Mouse (Mus musculus) cerebellum, adult 11-12 months (tissue): Measurements from ENCODE around the gene Gstp3.
A peak's percentile ranks its signal among the peaks of the same experiment; 100 is the strongest.

Source experiments
- DNase-seq: peaks from one replicate; pipeline ENCODE4 v3.0.0; 2022

Gstp3 gene

DNA sequence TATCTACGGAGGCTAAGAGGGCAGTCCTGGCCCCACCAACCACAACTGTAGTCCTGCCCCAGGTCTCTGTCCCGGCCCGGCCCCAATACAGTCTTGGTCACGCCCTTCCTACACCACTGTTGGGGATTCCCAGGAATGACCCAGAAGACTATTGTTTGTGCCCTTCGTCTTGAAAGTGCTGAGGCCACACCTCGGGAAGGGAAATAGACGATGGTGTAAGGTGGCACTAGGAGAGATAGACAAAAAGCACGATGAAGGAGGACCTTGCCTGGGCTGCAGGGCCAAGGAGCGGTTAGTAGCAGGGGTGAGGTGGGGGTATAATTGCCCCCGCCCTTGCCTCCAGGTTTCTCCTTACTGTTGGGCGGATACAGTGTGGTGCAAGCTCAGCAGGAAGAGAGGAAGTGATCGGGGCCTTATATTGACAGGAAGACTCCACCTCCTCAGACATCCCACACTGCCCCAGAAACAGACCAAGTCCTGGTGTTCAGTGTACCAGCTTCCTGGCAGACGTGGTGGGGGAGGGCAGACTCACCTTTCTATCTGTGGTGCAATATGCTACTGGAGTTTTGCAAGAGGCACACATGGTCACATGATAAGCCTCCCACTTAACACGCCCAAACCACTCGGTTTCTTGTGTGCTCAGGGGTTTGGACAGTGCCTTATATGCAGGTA is at the start of gene Gstp3:
Gene Gstp3, minus strand, starts transcription at position 501 of the 672 bp plus-strand sequence.
- DNase-seq: peak; percentile 10

DNA sequence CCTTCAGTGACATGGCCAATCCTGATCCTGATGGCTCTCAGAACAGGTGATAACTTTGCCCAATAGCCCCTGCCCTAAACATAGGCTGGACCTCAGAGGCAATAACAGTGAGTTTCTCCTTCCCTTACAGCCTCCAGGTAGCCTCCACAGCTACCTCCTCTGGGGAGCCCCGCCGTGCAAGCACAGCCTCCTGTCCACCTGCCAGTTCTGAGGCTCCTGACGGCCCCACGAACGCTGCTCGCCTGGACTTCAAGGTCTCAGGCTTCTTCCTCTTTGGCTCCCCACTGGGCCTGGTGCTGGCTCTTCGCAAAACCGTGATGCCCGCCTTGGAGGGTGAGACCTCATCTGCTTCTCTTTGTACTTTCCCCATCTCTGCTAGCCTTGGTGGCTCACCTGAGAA is 49.2 kb upstream of the Gstp3 start:
- DNase-seq: no peak

DNA sequence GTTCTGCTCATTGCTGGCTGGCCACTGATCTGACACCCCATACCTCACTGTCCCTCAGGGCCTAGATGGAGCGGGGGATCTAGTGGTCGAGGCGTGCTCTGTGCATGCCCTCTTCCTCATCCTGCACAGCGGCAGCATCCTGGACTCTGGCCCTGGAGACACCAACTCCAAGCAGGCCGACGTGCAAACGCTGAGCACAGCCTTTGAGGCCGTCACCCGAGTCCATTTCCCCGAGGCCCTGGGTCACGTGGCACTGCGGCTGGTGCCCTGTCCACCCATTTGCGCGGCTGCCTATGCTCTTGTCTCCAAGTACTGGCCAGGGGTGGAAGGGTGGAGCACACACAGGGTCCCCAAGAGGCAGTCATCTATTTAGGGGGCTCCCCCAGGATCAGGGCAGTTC is 47.3 kb upstream of the Gstp3 start:
- DNase-seq: no peak

DNA sequence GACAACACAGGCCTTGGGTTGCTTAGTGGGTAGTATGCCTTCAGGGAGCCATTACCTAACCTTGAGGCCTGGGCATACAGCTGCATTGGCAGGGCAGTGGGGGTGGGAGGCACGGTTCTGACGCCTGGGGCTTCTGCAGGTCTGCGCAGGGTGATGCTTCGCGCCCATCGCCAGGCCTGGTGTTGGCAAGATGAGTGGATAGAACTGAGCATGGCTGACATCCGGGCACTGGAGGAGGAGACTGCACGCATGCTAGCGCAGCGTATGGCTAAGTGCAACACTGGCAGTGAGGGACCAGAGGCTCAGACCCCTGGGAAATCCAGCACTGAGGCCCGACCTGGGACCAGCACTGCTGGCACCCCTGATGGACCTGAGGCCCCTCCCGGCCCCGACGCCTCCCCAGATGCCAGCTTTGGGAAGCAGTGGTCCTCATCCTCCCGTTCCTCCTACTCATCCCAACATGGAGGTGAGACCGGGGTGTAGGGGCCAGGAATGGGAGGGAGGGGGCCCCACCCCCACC is 45.4 kb upstream of the Gstp3 start:
- DNase-seq: peak; percentile 54

DNA sequence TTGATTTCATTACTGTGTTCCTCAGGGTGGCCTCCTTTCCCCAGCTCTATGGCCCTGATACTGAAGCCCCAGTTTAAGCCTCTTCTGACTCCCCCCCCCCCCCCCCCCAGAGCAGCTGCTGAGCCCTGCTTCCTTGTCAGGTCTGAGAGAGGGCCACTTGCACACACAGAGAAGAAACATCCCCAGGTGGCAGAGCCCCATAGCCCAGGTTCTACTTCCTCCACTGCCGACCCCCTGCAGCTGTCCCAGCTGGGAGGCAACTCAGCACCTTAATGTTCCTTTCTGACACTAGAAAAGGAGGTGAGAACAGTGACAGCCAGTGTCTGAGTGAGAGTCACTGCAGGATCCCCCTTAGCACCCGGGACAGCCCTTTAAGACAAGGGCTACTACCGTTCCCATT is 44.4 kb upstream of the Gstp3 start:
- DNase-seq: peak; percentile 49

DNA sequence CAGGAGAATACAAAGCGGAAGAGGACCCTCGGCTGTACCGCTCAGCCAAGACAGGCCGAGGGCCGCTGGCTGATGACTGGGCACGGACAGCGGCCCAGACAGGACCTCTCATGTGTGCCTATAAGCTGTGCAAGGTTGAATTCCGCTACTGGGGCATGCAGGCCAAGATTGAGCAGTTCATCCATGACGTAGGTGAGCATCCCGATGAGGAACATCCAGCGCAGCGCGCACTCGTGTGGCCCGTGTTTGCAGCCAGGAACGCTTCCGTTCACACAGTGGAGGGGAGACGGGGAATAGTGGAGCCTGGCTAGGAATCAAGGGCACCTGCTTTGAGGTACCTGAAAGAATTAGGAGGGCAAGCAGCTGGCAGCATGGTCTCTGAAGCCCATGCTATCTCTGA is 43.9 kb upstream of the Gstp3 start:
- DNase-seq: peak; percentile 61

DNA sequence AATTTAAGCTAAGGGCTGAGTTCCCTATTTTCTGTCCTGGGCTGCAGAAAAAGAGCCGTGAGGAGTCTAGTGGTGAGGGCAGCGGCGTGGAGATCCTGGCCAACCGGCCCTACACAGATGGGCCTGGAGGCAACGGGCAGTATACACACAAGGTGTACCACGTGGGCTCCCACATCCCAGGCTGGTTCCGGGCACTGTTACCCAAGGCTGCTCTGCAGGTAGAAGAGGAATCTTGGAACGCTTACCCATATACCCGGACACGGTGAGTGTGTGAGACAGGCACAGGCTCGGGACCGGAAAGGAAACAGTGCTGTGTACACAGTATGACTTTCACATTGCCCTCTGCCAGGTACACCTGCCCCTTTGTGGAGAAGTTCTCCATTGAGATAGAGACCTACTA is 43.3 kb upstream of the Gstp3 start:
- DNase-seq: peak; percentile 85

DNA sequence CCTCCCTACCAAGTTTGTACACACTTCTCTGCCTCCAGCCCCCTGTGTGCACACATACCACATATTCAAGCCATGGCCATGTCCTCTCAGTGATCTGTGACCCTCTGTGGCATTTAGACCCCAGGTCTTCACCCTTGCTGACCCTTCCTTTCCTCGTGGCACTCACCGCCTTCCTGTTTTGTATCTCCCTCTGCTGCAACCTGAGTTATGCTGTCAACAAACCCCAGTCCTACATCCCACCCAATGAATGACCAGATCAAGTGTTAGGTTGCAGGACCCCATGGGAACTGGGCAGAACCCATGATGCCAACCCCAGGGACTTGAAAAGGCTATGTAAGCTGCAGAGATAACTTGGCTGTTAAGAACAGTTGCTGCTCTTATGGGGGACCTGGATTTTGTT is 42.7 kb upstream of the Gstp3 start:
- peak; percentile 46 for DNase-seq

DNA sequence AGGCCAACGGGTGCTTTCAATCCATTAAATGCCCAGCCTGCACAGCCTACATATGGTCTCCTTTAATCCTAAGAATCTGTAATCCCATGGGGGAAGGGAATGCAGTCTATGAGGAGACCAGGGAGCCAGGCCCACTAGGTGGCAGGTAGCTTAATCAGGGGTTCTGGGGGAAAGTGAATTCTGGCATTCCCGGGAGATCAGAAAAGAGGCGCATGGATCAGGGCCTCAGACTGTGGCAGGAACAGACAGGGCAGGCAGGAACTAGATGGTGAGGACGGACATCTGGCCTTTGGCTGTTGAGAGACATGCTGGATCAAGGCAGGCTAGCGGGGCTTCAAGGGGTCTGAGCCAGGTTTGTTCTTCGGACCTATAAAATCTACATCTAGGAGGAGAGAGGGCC is 42.1 kb upstream of the Gstp3 start:
- DNase-seq: peak; percentile 62

DNA sequence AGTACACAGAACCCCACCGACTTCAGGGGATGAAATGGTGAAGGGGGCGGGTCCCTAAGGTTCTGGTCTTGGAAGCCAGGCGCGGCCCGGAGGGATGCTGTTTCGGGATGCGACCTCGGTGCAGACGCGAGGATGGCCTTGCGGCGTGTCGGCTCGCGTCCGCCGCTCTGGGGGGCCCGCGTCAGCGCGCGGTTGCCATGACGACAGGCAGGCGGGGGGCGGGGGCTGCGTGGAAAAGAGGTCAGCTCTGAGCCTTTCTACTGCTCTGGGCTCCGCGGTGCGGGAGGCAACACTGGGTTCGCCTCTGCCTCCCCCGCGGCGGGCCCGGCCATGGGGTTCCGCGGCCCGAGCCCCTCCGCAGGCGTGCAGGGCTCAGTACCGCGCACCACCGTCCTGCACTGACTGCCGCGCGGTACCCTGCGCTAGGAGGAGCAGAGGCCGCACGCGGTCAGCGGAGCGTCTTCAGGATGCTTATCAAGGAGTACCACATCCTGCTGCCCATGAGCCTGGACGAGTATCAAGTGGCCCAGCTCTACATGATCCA is 41.4 kb upstream of the Gstp3 start:
- DNase-seq: peak; percentile 88

DNA sequence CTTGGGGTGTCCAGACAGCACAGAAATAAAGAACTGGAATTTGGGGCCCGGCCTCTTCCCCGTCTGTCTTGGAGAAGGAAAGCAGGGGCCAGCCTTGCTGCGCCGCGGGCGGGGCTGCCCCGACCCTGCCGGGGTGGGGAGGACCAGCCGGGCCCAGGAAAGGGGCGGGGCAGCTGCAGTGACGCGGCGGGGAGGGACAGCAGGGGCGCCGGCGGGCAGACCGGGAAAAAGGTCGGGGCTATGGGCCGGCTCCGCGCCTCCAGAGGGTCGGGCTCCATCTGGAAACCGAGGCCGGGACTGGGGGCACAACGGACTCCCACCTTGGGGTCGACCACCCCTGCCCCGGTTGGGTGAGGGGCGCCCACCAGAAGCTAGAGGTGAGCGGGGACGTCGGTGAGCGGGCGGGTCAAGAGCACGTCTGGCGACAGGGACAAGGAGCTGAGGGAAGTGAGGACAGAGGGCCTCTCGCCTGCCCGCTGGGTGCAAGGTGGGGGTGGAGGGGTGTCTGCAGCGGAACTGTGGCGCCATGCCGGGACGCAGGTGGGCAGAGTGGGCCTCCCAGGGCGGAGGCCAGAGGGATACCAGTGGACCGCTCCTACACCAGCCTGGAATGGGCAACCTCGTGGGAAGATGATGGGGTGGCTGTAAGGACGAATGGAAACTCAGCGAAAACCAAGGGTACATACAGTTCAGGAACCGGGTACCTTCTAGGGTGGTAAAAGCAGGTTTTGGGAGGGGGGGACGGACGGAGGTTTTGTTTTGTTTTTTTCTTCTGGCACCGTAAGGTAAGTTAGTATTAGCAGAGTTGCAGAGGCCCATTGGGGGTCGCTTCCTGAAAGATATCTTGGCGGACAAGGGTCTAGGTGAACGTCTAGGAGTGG is 40.7 kb upstream of the Gstp3 start, which contains the start of gene Pitpnm1:
Gene Pitpnm1, plus strand, starts transcription at position 162 of the 881 bp plus-strand sequence.
- DNase-seq: peak; percentile 83

DNA sequence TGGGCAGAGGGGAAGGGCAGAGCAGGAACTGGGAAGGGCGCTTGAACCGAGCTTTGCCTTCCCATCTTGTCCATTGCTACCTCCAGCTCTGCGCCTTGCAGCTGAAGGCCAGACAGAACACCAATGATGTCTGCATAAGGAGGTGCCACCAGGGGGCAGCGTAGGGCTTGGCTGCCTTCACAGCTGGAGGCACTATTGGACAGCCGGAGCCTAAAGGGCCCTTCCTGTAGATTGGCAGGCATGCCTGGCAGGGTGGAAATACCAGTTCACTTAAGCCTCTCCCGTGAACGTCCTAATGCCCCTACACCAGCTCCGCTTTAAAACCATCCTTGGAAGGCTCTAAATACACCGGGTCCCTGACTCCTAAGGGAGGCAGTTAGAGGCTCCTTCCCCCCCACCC is 39.7 kb upstream of the Gstp3 start:
- DNase-seq: peak; percentile 93

DNA sequence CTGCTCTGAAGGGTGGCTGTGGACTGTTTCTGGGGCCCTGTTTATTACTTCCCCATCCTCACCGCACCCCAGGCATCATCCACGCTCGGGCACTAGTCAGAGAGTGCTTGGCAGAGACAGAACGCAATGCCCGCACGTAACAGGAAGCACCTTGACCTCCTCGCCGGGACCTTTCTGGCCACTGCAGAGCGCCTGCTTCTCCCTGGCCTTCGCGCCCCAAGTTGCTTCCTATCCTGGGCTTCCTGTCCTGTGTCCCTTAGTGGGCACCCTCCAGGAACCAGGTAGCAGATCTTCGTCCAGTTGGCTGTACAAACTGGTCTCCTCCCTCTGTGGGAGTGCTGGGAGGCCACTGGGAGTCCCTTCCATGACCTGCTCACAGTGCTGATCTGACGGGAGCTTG is 39.1 kb upstream of the Gstp3 start:
- peak; percentile 69 for DNase-seq

DNA sequence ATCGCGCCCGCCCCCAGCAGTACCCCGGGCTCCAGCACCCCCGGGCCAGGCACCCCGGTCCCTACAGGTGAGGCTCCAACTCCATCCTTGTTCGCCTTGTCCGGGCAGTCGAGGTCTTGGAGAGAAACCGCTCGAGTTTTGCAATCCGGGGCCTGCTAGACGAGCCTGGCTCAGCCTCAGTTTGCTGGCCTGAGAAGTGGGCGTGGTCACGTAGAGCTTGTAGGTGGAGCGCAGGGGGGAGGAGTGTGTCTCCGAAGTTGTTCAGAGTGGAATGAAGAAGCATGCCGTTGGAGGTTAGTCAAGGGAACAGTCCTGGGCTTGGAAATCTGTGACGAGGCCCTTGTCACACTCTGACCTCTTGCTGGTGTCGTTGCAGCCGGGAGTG is 38.1 kb upstream of the Gstp3 start:
- DNase-seq: no peak

DNA sequence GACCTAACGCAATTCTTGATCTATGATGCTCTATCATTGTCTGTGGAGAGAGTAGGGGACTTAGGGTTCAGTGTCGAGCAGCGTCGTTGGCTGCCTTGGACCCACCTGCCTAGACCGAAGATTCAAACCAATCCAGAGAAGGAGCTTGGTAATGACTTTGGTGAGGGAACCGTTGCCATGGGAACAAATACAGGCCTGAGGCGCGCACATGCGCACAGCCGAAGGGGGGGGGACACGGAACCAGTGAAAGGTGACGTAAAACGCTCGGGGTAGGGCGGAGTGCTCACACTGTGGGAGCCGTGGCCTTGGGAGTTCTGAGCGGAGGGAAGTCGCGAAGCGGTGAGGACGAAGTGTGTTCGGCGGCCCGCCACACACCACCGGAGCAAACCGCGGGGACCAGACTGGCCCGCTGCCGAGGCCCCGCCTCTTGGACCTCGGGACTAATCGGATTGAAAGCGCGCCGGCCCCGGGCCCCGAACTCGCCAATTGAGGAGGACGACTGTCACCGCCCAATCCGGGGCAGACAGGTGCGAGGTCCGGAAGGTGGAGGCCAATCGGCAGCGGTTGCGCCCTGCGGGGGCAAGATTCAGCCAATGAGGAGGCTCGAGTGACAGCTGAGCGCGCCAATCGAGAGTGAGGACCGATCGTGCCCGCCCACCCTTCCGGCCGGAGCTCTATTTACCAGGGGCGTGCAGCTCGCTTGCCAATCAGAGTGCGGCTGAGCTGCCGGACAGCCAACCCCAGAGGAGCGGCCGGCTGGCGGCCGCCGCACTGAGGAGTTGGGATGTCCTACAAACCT is 37.5 kb upstream of the Gstp3 start, which contains the start of gene Cdk2ap2:
Gene Cdk2ap2, plus strand, starts transcription at position 541 of the 799 bp plus-strand sequence.
- DNase-seq: peak; percentile 100

DNA sequence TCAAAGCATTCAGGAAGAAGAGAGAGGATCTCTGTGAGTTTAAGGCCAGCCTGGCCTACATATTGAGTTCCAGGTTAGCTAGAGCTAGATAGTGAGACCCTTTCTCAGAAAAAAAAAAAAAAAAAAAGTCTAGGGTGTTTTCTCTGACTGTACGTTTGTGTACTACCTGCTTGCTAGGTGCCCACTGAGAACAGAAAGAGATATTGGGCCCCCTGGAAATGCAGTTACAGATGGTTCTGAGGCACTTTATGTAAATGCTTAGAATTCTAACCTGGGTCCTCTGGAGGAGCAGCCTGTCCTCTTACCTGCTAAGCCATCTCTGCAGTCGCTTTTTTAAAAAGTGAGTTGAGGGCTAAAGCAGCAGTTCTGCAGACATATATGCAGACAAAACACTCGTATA is 36.4 kb upstream of the Gstp3 start:
- DNase-seq: no peak

DNA sequence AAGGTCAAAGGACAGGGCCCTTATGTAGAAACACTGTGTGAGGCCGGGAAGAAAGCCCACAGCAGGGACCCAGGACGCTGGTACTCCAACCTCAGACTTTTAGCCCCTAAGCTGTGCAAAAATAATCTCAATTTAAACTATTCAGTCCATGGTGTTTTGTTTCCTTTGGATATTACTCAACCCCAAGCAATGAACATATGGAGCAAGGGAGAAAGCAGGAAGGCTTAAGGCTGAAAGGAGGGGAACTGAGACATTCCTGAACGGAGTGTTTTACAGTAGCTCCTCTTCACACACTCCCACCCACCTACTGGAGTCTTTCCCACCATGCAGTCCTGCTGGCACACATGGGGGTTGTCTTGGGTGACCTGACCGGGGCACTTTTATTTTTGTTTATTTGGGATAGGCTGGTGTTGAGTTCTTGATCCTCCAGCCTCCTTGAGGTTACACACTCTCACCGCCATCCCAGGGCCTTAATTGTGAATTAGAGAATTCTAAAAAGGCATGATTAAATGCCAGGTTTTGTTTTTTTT is 35.5 kb upstream of the Gstp3 start:
- DNase-seq: peak; percentile 48

DNA sequence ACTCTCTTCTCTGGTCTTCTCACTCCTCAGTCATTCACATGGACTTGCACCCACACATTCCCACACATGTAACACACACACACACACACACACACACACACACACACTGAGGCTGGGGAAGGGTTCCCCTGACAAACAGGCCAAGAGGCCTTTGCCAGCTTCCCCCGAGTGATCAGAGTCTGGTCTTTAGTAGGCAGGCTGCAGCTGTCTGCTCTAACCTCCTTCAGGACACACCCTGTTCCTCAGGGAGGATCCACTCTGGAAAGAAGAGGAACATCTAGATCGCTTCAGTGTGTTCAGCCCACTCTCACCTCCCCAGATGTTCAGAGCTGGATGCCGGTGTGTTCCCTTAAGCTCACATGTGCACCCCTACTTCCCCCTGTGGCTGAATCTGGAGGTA is 35.0 kb upstream of the Gstp3 start:
- DNase-seq: peak; percentile 36

DNA sequence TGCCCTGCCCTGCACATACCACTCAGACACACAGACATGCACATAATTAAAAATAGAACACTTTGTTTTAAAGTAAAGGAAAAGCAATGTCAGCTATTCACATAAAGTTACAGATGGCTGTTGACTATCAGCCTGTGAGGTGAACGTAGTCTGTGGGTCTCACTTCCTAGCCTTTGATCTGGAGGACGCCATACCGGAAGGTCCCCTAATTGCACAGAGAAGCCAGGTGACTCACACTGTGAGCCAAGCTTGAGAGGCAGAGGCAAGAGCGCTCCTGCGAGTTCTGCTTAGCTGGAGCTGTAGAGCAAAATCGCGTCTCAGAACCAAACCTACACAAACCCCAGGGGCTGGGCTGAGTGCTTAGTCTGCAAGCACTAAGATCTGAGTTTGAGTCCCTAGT is 34.4 kb upstream of the Gstp3 start:
- no peak for DNase-seq

DNA sequence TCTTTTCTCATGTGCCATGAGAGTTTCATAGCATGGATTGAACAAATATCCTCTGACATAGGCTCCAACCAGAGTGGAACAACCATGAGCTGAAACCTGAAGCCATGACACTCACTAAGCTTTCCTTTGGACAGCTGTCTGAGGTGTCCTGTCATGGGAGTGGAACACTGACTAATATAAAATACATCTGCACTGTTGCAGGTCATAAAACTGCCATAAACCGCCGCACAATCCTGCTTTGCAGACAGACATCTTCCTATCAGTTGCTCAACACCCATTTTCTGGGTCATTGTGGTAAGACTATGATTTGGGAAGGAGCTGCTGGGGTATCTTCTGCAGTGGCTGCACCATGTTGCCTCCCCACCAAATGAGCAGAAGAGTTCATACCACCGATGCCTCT is 33.4 kb upstream of the Gstp3 start:
- no peak for DNase-seq

DNA sequence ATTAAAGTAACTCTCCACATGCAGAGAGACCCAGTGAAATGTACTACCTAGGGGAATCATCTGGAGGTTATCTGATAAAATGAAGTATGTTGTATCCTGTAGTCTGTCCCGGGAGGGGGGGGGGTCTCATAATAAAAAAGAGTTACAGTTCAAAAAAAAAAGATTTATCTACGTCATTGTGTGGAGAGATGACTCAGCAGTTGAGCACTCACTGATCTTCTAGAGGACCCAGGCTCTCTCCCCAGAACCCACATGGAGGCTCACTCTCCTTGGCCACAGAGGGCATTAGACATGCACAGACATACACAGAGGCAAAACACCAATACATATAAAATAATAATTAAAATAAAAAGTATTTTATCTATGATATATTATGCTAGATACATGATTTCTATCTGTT is 32.0 kb upstream of the Gstp3 start:
- no peak for DNase-seq

DNA sequence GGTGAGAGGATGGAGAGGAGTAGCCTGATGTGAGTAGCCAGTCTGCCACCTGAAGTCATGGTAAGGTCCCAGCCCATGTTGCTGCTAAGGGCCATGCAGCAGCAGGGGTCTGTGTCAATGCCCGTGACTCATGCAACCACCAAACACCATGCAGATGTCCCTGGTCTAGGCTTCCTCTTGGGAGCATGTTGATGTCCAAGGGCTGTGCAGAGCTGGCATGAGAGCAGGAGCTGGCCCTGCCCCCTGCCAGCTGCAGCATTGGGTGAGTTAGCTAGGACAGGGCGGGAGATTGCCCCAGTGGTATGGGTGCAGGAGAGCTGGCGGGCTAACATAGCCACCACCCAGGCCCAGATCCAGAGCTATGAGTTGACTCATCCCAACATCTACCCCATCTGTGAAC is 31.1 kb upstream of the Gstp3 start:
- no peak for DNase-seq

DNA sequence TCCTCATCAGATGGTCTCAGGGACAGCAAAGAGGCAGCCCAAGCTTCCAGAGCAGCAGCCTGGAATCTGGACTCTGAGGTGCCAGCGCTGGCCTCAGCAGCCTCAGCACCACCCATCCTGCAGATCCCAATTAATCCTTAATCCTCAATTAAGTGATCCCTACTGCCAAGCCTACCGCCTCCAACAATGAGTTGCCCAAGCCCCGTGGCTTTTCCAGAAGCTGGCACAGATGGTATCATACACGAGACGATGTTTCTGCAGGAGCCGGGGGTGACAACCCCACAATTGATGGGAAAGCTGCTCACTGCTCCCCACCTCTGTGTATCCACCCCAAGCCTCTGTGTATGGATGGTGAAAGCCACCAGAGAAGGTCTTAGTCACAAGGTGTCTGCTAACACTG is 29.8 kb upstream of the Gstp3 start:
- DNase-seq: peak; percentile 11
